Comparison of ENCODE assay signal across 8 mouse cellular contexts in genomic region chr1:66992764-66993163, GRCm38 (mm10). TPM values are rescaled to one million over a fixed set of nuclear protein-coding genes. Genes with fewer than 3 reads are reported as not detected.
DNase-seq lines count a peak whose midpoint lies in the region; ATAC-seq lines count a peak whose summit lies in the region.

No protein-coding gene starts in this region.

- no peaks in the 10 kb centered on the region for H3K36me3 ChIP-seq in hindbrain, embryonic 11.5 days (ENCODE audit: control insufficient read depth, insufficient read depth, low read length)
- H3K36me3 ChIP-seq in hindbrain, embryonic 13.5 days: no peaks in the 10 kb centered on the region
- H3K36me3 ChIP-seq in forebrain, embryonic 12.5 days (replicated peaks): no peaks in the 10 kb centered on the region

- no peak overlapping the region for H3K4me3 ChIP-seq in hindbrain, embryonic 11.5 days (ENCODE audit: low read depth, low read length)
- H3K4me3 ChIP-seq in hindbrain, embryonic 13.5 days: no peak overlapping the region
- H3K4me3 ChIP-seq in forebrain, embryonic 12.5 days (replicated peaks): no peak overlapping the region

- H3K27ac ChIP-seq in hindbrain, embryonic 11.5 days (ENCODE audit: low read depth, low read length): no peak overlapping the region
- H3K27ac ChIP-seq in hindbrain, embryonic 13.5 days: no peak overlapping the region
- H3K27ac ChIP-seq in forebrain, embryonic 12.5 days: no peak overlapping the region

- DNase-seq in hindbrain, embryonic 11.5 days (ENCODE audit: low spot score): peak; percentile 36
- DNase-seq in 3T3-L1 (ENCODE audit: low read depth, low spot score): peak; percentile 66
- DNase-seq in ES-CJ7 (ENCODE audit: low read depth, low spot score): peak; percentile 53
- DNase-seq in heart, postnatal 10 days: peak; percentile 63 to 76
- peak; percentile 17 for DNase-seq in retina, postnatal 7 days (ENCODE audit: low read depth, low spot score)
- DNase-seq in yolk sac, embryonic 10.5 days (ENCODE audit: low spot score): no peak

- no peak overlapping the region for H3K4me2 ChIP-seq in hindbrain, embryonic 11.5 days (replicated peaks; ENCODE audit: low read depth, low read length)
- no peak overlapping the region for H3K4me2 ChIP-seq in hindbrain, embryonic 13.5 days
- H3K4me2 ChIP-seq in forebrain, embryonic 12.5 days: no peak overlapping the region

- no peak overlapping the region for H3K9ac ChIP-seq in hindbrain, embryonic 11.5 days (ENCODE audit: low read depth, low read length)
- H3K9ac ChIP-seq in hindbrain, embryonic 13.5 days: no peak overlapping the region
- no peak overlapping the region for H3K9ac ChIP-seq in forebrain, embryonic 12.5 days

- H3K4me1 ChIP-seq in hindbrain, embryonic 11.5 days (replicated peaks; ENCODE audit: control insufficient read depth, insufficient read depth, low read length): no peaks in the 10 kb centered on the region
- H3K4me1 ChIP-seq in hindbrain, embryonic 13.5 days (replicated peaks): peaks cover 9% of the 10 kb centered on the region
- peaks cover 3% of the 10 kb centered on the region; the same call in 1 of the 2 replicates for H3K4me1 ChIP-seq in forebrain, embryonic 12.5 days

- intact Hi-C loops in heart, postnatal 10 days (cut with DNase I): loop anchor here (1.0 to 5.0 kb wide), 2 partner anchors 50 to 96 kb away; no protein-coding TSS in a partner anchor

- ATAC-seq in hindbrain, embryonic 11.5 days (ENCODE audit: low FRiP score): no peak
- ATAC-seq in hindbrain, embryonic 13.5 days (ENCODE audit: low FRiP score): no peak
- ATAC-seq in forebrain, embryonic 12.5 days (ENCODE audit: low FRiP score): no peak

- H3K9me3 ChIP-seq in hindbrain, embryonic 11.5 days (ENCODE audit: control insufficient read depth, low read length): no peaks in the 10 kb centered on the region
- H3K9me3 ChIP-seq in hindbrain, embryonic 13.5 days: no peaks in the 10 kb centered on the region
- H3K9me3 ChIP-seq in forebrain, embryonic 12.5 days: no peaks in the 10 kb centered on the region

- no peaks in the 10 kb centered on the region for H3K27me3 ChIP-seq in hindbrain, embryonic 11.5 days (ENCODE audit: control insufficient read depth, insufficient read depth, low read length)
- H3K27me3 ChIP-seq in hindbrain, embryonic 13.5 days: no peaks in the 10 kb centered on the region
- no peaks in the 10 kb centered on the region for H3K27me3 ChIP-seq in forebrain, embryonic 12.5 days

RNA-seq across cellular contexts. Expression of gene Lancl1, which starts 45.9 kb away (rescaled TPM):
- 99.4 and 111 TPM in 2 replicates for polyA plus RNA-seq in hindbrain, embryonic 11.5 days (2014; fragmentation: Nextera tagmentation; extraction: Ambion mirVana)
- polyA plus RNA-seq in hindbrain, embryonic 13.5 days (2015; fragmentation: Nextera tagmentation; extraction: Ambion mirVana): 167 and 177 TPM in 2 replicates
- 10 to 100 TPM; 35.9 to 42.4 TPM for total RNA-seq in heart, postnatal 10 days (2021)
- 90.5 and 92.2 TPM in 2 replicates for polyA plus RNA-seq in forebrain, embryonic 12.5 days (2016; fragmentation: Nextera tagmentation; extraction: Ambion mirVana)

RNA-seq across cellular contexts. Expression of gene Myl1, which starts 47.6 kb away (rescaled TPM):
- 9.6 and 14.5 TPM in 2 replicates for polyA plus RNA-seq in hindbrain, embryonic 11.5 days (2014; fragmentation: Nextera tagmentation; extraction: Ambion mirVana)
- 3.9 and 8.5 TPM in 2 replicates for polyA plus RNA-seq in hindbrain, embryonic 13.5 days (2015; fragmentation: Nextera tagmentation; extraction: Ambion mirVana)
- 10 to 100 TPM; 14.1 to 24.4 TPM for total RNA-seq in heart, postnatal 10 days (2021)
- polyA plus RNA-seq in forebrain, embryonic 12.5 days (2016; fragmentation: Nextera tagmentation; extraction: Ambion mirVana): 0.37 and 2.7 TPM in 2 replicates
